Mouse (Mus musculus) small intestine, adult 2 months (tissue): ENCODE measurements around the gene Gm20696.

Experiments
- CTCF ChIP-seq: fragments of 200-500 bp; IDR thresholded peaks from 2 replicates; pipeline ENCODE4 v1.5.1; 2012; ENCODE audit warnings: low read depth, mild to moderate bottlenecking, control low read depth, inconsistent platforms, low read length, moderate library complexity, mixed read lengths; ENCODE audit not compliant: insufficient replicate concordance, insufficient read length; ENCODE audit errors: extremely low read depth
- POLR2A ChIP-seq: fragments of 200-500 bp; IDR thresholded peaks from 2 replicates; pipeline ENCODE4 v1.6.1; 2012; ENCODE audit warnings: low read depth, mild to moderate bottlenecking, control low read depth, inconsistent platforms, low read length, moderate library complexity

DNA sequence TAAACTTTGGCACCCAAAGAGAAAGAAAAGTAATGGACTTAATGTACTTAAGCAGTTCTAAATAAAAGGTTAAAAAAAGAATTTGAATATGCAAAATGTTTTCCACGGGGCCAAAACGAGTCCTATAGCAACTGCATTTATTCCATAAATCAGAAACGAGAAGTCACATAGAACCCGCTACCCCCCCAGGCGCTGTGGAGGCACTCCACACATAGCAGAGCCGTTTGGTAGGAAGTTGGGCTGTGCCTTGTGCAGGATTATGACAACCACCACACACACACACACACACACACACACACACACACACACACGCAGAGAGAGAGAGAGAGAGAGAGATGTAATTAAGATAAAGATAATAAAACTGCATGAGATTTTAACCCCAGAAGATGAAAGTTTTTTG is 46.1 kb downstream of the Gm20696 start:
- TF ChIP-seq CTCF (no peak), POLR2A (no peak)
